Mouse (Mus musculus): ENCODE data around the gene Ccdc62.

- TF ChIP-seq CTCF (IDR thresholded peaks at IDR 0.05; ENCODE audit: borderline replicate concordance, control insufficient read depth, extremely low read depth, insufficient read depth, low read length, poor library complexity): no peak
- TF ChIP-seq POLR2A (IDR thresholded peaks at IDR 0.05; ENCODE audit: control insufficient read depth, extremely low read depth, insufficient read depth, low read length, poor library complexity): no peak
Measured at GRCm38 (mm10) chr5:124006082-124006873, 75.8 kb downstream of the Ccdc62 start.
